Mouse (Mus musculus) frontal cortex, postnatal 36 days (tissue): ENCODE data around the gene Sac3d1.
A peak's percentile ranks its signal among the peaks of the same experiment; 100 is the strongest.

Source experiments
- DNase-seq, 2 experiments: peaks; one replicate each; pipeline ENCODE4 v3.0.0; 2022; ENCODE audit warnings: low spot score in 2 of 2

The Sac3d1 gene

DNA sequence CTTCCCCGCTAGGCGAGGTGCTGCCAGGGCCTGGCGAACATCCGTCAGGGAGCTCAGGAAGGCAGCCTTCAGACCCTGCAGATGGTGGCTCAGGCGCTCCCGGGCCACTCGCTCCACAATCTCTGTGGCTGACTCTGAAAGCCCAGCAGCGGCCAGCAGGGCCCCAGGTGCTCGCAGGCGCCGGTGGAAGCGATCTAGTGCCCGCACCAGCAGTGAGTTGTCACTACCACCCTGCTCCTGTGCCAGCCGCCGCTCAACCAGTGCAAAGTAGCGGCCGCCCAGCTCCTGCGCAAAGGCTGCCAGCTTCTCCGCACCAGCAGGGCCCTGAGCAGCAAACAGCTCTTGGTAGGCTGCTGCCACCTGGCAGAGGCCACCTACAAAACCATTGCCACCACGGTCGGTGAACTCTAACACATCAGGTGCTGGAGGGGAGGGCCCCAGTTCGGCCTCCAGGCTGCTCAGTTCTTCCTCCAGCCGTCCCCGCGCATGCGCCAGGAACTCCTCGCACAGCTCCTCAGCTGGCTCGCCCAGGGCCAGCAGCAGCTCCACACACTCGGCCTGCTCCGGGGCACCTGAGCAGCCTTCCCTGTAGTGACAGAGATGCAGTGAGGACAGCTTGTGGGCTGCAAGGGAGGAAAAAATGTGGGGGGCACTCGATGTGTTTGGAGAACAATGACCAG lies 47.7 kb downstream of the Sac3d1 start:
- no peak for DNase-seq

DNA sequence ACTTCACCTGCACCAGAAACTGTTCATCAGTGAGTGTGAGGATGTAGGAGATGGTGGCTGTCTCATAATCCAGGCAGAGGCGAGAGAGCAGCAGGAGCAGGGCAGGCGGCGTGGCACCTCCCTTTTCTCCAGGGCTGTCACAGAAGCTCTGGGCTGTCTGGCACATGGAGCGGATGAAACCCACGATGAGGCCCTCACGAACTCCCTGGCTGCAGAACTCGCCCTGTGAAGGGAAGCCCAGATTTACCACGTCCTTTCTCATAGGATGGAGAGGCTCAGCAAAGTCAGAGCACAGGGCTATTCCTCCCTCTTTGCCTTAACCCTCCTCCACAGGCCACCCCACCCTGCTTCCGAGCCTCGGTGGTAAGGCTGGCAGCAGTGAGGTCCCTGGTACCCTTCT lies 48.6 kb downstream of the Sac3d1 start:
- DNase-seq, result no peak

DNA sequence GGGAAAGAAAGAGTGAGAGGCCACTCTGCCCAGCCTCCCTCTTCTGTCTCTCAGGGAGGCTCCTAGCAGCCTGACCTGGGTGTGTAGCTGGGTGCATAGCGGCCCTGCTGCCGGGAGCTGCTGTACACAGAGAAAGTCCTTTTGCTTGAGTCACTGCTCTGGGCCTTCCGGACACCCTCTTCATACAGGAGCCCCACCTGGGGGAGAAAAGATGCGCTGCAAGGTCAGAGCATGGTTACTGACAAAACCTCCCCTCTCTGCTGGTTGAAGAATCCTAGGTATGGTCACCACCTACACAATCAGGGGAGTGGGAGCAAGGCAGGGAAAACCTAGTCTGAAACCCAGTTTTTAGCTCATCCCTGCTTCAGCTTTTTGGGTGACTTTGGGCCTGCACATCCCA lies 49.5 kb downstream of the Sac3d1 start:
- DNase-seq, result no peak

DNA sequence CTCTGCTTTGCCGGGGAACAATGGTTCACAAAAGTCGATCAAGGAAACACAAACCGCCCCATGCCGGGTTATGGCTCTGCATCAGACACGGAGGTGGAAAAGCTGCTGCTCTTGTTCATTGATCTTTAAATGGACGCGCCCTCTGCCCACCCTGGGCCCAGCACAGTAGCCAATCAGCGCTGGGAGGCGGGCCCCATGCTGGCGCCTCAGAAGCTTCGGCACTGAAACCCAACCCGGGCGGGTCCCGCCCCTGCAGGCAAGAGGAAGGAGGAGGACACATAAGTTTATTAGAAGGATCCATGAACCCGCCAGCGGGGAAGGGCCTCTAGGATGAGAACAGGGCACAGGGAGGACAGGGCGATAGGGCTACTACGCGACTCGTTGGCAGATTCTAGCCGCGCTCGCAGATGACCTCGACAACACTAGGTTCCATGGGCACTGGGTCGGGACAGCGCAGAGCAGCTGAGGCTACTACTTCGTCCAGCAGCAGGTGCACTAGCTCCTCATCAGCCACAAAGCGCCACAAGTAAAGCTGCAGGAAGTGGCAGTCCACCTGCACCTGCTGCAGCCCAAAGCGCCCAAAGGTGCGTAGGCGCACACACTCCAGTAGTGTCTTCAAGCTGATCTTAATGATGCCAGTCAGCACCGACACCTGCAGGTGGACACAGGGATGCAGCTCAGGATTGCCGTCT lies 50.6 kb downstream of the Sac3d1 start, which contains the start of gene Tm7sf2:
Tm7sf2 (minus strand) TSS at position 650 of the 692 bp plus-strand sequence.
- peak; percentile 77 to 87 for DNase-seq

DNA sequence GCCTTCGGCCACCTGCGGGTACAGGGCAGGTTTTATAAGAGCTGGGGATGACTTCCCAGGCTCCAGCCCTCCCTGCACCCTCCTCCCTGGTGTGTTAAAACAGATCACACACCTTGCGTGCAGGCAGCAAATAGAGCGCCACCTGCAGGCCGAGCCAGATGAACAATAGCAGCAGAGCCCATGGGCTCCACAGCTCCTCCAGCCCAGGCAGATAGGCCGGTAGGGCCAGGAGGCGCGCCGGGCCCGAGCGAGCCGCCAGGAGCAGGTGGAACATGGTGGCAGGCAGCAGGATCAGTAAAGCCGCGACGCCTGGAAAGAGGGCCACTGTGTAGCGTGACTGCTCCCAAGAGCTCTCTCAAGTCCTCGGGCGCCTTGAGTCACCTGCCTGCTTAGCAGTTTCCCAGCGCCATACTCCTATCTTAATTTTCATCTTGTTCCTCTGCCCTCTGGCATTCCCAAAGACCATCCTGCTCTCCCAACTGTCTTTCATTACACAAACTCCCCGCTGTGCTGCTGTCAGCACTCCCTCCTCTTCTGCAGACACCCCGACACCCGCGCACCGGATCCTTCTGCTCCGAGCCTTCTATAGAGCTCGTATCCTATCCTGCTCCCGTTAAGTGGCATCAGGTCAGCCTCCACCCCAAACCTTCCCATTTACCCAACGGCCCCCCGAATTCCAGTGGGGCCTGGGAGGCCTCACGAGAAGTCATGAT lies 51.3 kb downstream of the Sac3d1 start:
- peak; percentile 78 to 87 for DNase-seq

DNA sequence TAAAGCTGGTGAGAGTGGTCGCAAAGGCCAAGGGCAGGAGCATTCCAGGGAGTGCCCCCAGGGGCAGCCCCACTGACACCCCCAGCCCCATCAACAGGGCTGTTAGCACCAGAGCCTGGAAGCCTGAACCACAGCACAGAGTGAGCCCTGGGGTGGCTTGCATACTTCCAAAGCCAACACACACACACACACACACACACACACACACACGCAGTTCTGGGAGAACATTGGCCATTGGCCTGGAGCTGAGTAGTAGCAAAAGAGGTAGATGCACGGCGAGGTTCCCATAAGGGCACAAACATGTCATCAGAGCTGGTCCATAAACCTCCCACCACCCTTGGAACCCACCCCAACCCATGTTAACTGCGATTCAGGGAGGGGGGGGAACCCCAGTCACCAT lies 51.9 kb downstream of the Sac3d1 start:
- no peak for DNase-seq
